16 mouse cellular contexts compared by ENCODE assay signal in genomic region chr16:30517666-30518283, GRCm38 (mm10). TPM values are rescaled to one million over a fixed set of nuclear protein-coding genes. Genes with fewer than 3 reads are reported as not detected.
DNase-seq lines count a peak whose midpoint lies in the region; ATAC-seq and TF ChIP-seq lines count a peak whose summit lies in the region.
"Had no signal": no experiment of that assay in that cellular context is flagged by ENCODE, and none has a peak within 500 bp of the region (broad histone marks: within the 10 kb centered on the region; RNA-seq: fewer than 3 reads in every experiment).

No protein-coding gene starts in this region.

- peaks cover 3% of the 10 kb centered on the region for H3K9me3 ChIP-seq in heart, embryonic 14.5 days (ENCODE audit: control insufficient read depth, low read length)
- H3K9me3 ChIP-seq in stomach, embryonic 16.5 days (replicated peaks; ENCODE audit: control insufficient read depth, low read length), result no peaks in the 10 kb centered on the region
- no peaks in the 10 kb centered on the region; the same call in 1 of the 2 replicates for H3K9me3 ChIP-seq in forebrain, embryonic 16.5 days (ENCODE audit: control insufficient read depth, low read length)
- H3K9me3 ChIP-seq: midbrain, embryonic 12.5 days had no signal

- no peaks in the 10 kb centered on the region for H3K27me3 ChIP-seq in heart, embryonic 14.5 days (ENCODE audit: control insufficient read depth, insufficient read depth, low read length)
- H3K27me3 ChIP-seq in stomach, embryonic 16.5 days (ENCODE audit: control insufficient read depth, insufficient read depth, low read length), result no peaks in the 10 kb centered on the region
- H3K27me3 ChIP-seq in forebrain, embryonic 16.5 days (replicated peaks; ENCODE audit: control insufficient read depth, insufficient read depth, low read length), result no peaks in the 10 kb centered on the region
- H3K27me3 ChIP-seq: CH12.LX; embryonic facial prominence, embryonic 13.5 days; midbrain, embryonic 12.5 days had no signal

- no peak for DNase-seq in gastrocnemius, adult 2 months
- no peak for DNase-seq in gastrocnemius, postnatal 4 days (ENCODE audit: low spot score in 2 of 2)
- peak; percentile 34 for DNase-seq in lung, postnatal 25 days (ENCODE audit: low spot score)
- no peak for DNase-seq in lung, adult 18-20 months
- no peak for DNase-seq in kidney, postnatal 14 days
- DNase-seq: cerebellum, adult 2 months; kidney, adult 8-10 months; thymus, postnatal 4 days had no signal

- H3K9ac ChIP-seq in heart, embryonic 14.5 days (ENCODE audit: low read length), result 0 out of 2 replicates have a peak overlapping the region, but pooled peaks have one; percentile 13
- no peak overlapping the region for H3K9ac ChIP-seq in stomach, embryonic 16.5 days (ENCODE audit: low read length)
- H3K9ac ChIP-seq in forebrain, embryonic 16.5 days (replicated peaks; ENCODE audit: low read depth, low read length), result no peak overlapping the region
- H3K9ac ChIP-seq: embryonic facial prominence, embryonic 13.5 days; liver, embryonic 12.5 days; midbrain, embryonic 12.5 days had no signal

- peaks cover 20 to 29% of the 10 kb centered on the region in 2 experiments for H3K4me1 ChIP-seq in heart, embryonic 14.5 days (ENCODE audit: control insufficient read depth in 2 of 2, insufficient read depth in 2 of 2, low read length in 2 of 2)
- peaks cover 11% of the 10 kb centered on the region for H3K4me1 ChIP-seq in stomach, embryonic 16.5 days (ENCODE audit: control insufficient read depth, insufficient read depth, low read length)
- H3K4me1 ChIP-seq in forebrain, embryonic 16.5 days (replicated peaks; ENCODE audit: control insufficient read depth, insufficient read depth, low read length), result no peaks in the 10 kb centered on the region
- H3K4me1 ChIP-seq: midbrain, embryonic 12.5 days had no signal

- peaks cover 32% of the 10 kb centered on the region for H3K36me3 ChIP-seq in heart, embryonic 14.5 days (ENCODE audit: control insufficient read depth, insufficient read depth, low read length)
- H3K36me3 ChIP-seq in stomach, embryonic 16.5 days (ENCODE audit: control insufficient read depth, insufficient read depth, low read length), result no peaks in the 10 kb centered on the region
- H3K36me3 ChIP-seq in forebrain, embryonic 16.5 days (ENCODE audit: control insufficient read depth, insufficient read depth), result peaks cover 24% of the 10 kb centered on the region
- H3K36me3 ChIP-seq: liver, embryonic 12.5 days had no signal

- no peak; the same call in 1 of the 2 replicates for ATAC-seq in heart, embryonic 14.5 days (ENCODE audit: insufficient number of reproducible peaks, insufficient read depth, low FRiP score, low read depth)
- no peak for ATAC-seq in stomach, embryonic 16.5 days (ENCODE audit: insufficient read depth, low FRiP score)
- no peak for ATAC-seq in forebrain, embryonic 16.5 days
- ATAC-seq: liver, embryonic 12.5 days had no signal

- H3K4me3 ChIP-seq in gastrocnemius, adult 2 months, result peak overlapping the region; percentile 48
- H3K4me3 ChIP-seq in heart, embryonic 14.5 days (ENCODE audit: control insufficient read depth in 1 of 2, insufficient read depth in 1 of 2, low read depth in 1 of 2, low read length in 2 of 2), result no peak overlapping the region
- H3K4me3 ChIP-seq in stomach, embryonic 16.5 days (replicated peaks; ENCODE audit: low read length), result no peak overlapping the region
- no peak overlapping the region for H3K4me3 ChIP-seq in forebrain, embryonic 16.5 days (replicated peaks; ENCODE audit: low read length)
- H3K4me3 ChIP-seq: embryonic facial prominence, embryonic 13.5 days; liver, embryonic 12.5 days; midbrain, embryonic 12.5 days had no signal

- H3K27ac ChIP-seq in gastrocnemius, adult 2 months, result peak overlapping the region; percentile 51
- 0 out of 4 replicates have a peak overlapping the region, but pooled peaks of 1 of the 2 experiments have one; percentile 42 for H3K27ac ChIP-seq in heart, embryonic 14.5 days (replicated peaks in 1 of 2; ENCODE audit: control insufficient read depth in 1 of 2, insufficient read depth in 1 of 2, low read depth in 2 of 2, low read length in 2 of 2)
- H3K27ac ChIP-seq in stomach, embryonic 16.5 days (ENCODE audit: low read length), result no peak overlapping the region; the same call in 1 of the 2 replicates
- no peak overlapping the region for H3K27ac ChIP-seq in forebrain, embryonic 16.5 days (ENCODE audit: low read length)
- H3K27ac ChIP-seq: embryonic facial prominence, embryonic 13.5 days; liver, embryonic 12.5 days; midbrain, embryonic 12.5 days had no signal

- WGBS in heart, embryonic 14.5 days, result 19% methylated on average over 11 of the region's 11 CpGs
- 29% methylated on average over 11 of the region's 11 CpGs for WGBS in stomach, embryonic 16.5 days
- 81% methylated on average over 11 of the region's 11 CpGs for WGBS in forebrain, embryonic 16.5 days

- peak overlapping the region; percentile 36 for H3K4me2 ChIP-seq in heart, embryonic 14.5 days (ENCODE audit: low read length)
- peak overlapping the region; percentile 28; the same call in 1 of the 2 replicates for H3K4me2 ChIP-seq in stomach, embryonic 16.5 days (ENCODE audit: low read depth, low read length)
- no peak overlapping the region for H3K4me2 ChIP-seq in forebrain, embryonic 16.5 days (ENCODE audit: low read length)
- H3K4me2 ChIP-seq: embryonic facial prominence, embryonic 13.5 days; liver, embryonic 12.5 days; midbrain, embryonic 12.5 days had no signal

- TF ChIP-seq CTCF in gastrocnemius, adult 2 months (IDR thresholded peaks at IDR 0.05), result no peak

- intact Hi-C loops in gastrocnemius, adult 2 months (cut with DNase I), result no loop called here

RNA-seq across cellular contexts. Expression of gene Tmem44, which starts 32.9 kb away (rescaled TPM):
- 1 to 10 TPM; 1.7 to 2.1 TPM for total RNA-seq in gastrocnemius, adult 2 months (2021)
- 10 to 100 TPM in 1 of 2 experiments, 1 to 10 TPM in 1; 9.7 to 11.2 TPM for total RNA-seq in gastrocnemius, postnatal 4 days (2021)
- polyA plus RNA-seq in heart, embryonic 14.5 days (2014; fragmentation: Nextera tagmentation; extraction: Ambion mirVana), result 24.2 and 24.3 TPM in 2 replicates
- 8.4 and 11.0 TPM in 2 replicates for polyA plus RNA-seq in stomach, embryonic 16.5 days (2015; fragmentation: Nextera tagmentation; extraction: Ambion mirVana)
- polyA plus RNA-seq in forebrain, embryonic 16.5 days (2015; fragmentation: Nextera tagmentation; extraction: Ambion mirVana), result 92.5 and 106 TPM in 2 replicates
- total RNA-seq: neutrophil, adult 5-6 weeks had no signal
